Mouse (Mus musculus) intestine, embryonic 16.5 days (tissue): ENCODE data around the gene Tradd. TPM values are rescaled to one million over a fixed set of nuclear protein-coding genes. Genes with fewer than 3 reads are reported as not detected.
A peak's percentile ranks its signal among the peaks of the same experiment; 100 is the strongest.

Source experiments
- ATAC-seq: fragments of 200-750 bp; cut with Nextera tagmentation; 2 replicates; pipeline ENCODE4 v1.8.0; 2017; ENCODE audit warnings: moderate TSS enrichment, moderate library complexity
- H3K27ac ChIP-seq: fragments of 300-500 bp; sonication (generic); 2 replicates; pipeline ENCODE4 v1.5.1; 2014; ENCODE audit warnings: mild to moderate bottlenecking, low read length
- H3K27me3 ChIP-seq: fragments of 300-500 bp; sonication (generic); replicated peaks from 2 replicates; pipeline ENCODE4 v1.6.1; 2014; ENCODE audit warnings: low read length, control low read depth, mixed read lengths; ENCODE audit not compliant: control insufficient read depth, insufficient read depth
- H3K36me3 ChIP-seq: fragments of 300-500 bp; sonication (generic); 2 replicates; pipeline ENCODE4 v1.6.1; 2014; ENCODE audit warnings: low read length, control low read depth; ENCODE audit not compliant: control insufficient read depth, insufficient read depth
- H3K4me1 ChIP-seq: fragments of 300-500 bp; sonication (generic); 2 replicates; pipeline ENCODE4 v1.6.1; 2014; ENCODE audit warnings: low read length, control low read depth, mixed read lengths; ENCODE audit not compliant: control insufficient read depth, insufficient read depth
- H3K4me2 ChIP-seq: fragments of 300-500 bp; sonication (generic); 2 replicates; pipeline ENCODE4 v1.6.1; 2014; ENCODE audit warnings: low read depth, low read length, control low read depth
- H3K4me3 ChIP-seq: fragments of 300-500 bp; sonication (generic); 2 replicates; pipeline ENCODE4 v1.5.1; 2014; ENCODE audit warnings: mild to moderate bottlenecking, low read length
- H3K9ac ChIP-seq: fragments of 300-500 bp; sonication (generic); 2 replicates; pipeline ENCODE4 v1.6.1; 2014; ENCODE audit warnings: low read depth, low read length
- H3K9me3 ChIP-seq: fragments of 300-500 bp; sonication (generic); 2 replicates; pipeline ENCODE4 v1.6.1; 2016; ENCODE audit warnings: low read length, control low read depth; ENCODE audit not compliant: control insufficient read depth
- WGBS: fragments of 180-500 bp; shearing (Covaris S2); extraction: QIAGEN DNeasy Blood & Tissue Kit; methylation state at CpG from one replicate; pipeline ENCODE4 v1.1.7; 2014; 5-methylcytosine and 5-hydroxymethylcytosine counted together
- polyA plus RNA-seq: library from polyadenylated mRNA; unstranded; fragments of >200 nt; fragmentation: Nextera tagmentation; extraction: Ambion mirVana; gene quantifications from 2 replicates; pipeline ENCODE4 v1.2.1, GENCODE M21; 2015

Gene Tradd
- polyA plus RNA-seq, 1 experiment from 2014 or later, result 46.0 TPM

- Histone ChIP-seq H3K4me1 (peaks cover 21% of the 10 kb centered on the region), H3K9ac (peak overlapping the region; percentile 54), H3K9me3 (no peaks in the 10 kb centered on the region), H3K27ac (no peak overlapping the region), H3K27me3 (peaks cover 67% of the 10 kb centered on the region), H3K4me2 (peak overlapping the region; percentile 81), H3K36me3 (no peaks in the 10 kb centered on the region), H3K4me3 (peak overlapping the region; percentile 48)
- 5% methylated on average over 30 of the region's 30 CpGs for WGBS
- peak; percentile 54 for ATAC-seq
Observed at GRCm38 (mm10) chr8:105276292-105277120, 12.1 kb upstream of the Tradd start.

DNA sequence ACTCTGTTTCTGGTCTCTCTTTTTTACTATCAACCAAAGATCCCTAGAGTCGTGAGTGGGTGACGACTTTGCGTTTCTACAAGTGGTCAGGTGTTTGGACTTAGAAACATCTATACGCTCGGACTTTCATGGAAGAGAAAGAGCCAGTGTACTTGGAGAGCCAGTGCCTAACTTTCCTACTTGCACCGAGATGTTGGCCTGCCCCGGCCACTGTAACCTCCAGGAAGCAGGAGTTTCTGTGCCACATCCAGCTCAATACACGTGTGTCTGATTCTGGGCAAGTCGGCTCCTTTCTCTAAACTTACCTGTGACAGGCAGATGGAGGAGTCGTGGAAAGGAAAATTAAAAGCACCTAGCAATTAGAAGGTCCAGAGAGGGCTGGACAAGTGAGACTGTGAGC, 11.4 kb upstream of the Tradd start, which contains the start of gene Nol3:
TSS of gene Nol3 (plus strand) at position 301 of the 400 bp plus-strand sequence.
- peaks cover 21% of the 10 kb centered on the region for H3K4me1 ChIP-seq
- H3K36me3 ChIP-seq, result no peaks in the 10 kb centered on the region
- no peak within 1 kb of the TSS for H3K27ac ChIP-seq
- H3K9me3 ChIP-seq, result no peaks in the 10 kb centered on the region
- H3K4me2 ChIP-seq, result peak within 1 kb of the TSS; percentile 81
- H3K27me3 ChIP-seq, result peaks cover 74% of the 10 kb centered on the region
- ATAC-seq, result no peak
- WGBS, result 6% methylated on average over 10 of the region's 10 CpGs
- H3K4me3 ChIP-seq, result peak within 1 kb of the TSS; percentile 48
- H3K9ac ChIP-seq, result peak within 1 kb of the TSS; percentile 54

DNA sequence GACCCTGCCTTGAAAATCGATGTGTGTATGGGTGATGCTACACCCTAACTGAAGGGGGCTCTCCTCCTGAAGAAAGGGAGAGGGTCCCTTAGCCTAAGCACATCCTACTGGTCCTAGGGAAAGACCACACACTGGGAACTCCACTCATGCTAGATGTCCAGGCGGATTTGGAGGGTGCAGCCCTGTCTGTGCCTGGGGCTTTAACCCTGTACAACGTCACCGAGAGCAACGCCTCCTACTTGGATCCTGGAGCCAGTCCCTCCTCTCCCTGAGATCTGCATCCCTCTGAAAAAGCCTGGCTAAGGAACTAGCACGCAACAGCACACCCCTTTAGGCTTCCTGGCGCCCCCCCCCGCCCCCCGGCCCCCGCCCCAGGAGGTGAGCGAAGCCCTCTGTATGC, 11.0 kb upstream of the Tradd start:
- Histone ChIP-seq H3K27me3 (peaks cover 76% of the 10 kb centered on the region), H3K4me3 (no peak overlapping the region; the same call in 1 of the 2 replicates)
- 11% methylated on average over 11 of the region's 11 CpGs for WGBS

DNA sequence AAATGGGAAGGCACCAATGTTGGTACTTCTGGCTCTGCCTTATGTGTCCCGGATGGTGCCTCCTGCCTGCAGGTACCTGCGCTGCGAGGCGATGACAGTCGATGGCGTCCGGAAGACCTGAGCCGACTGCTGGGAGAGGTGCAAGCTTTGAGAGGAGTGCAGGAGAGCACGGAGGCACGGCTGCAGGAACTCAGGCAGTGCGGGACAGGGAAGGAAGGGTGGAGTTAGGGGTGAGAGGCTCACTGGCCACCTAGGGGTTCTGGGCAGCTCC, 6.4 kb upstream of the Tradd start:
- WGBS, result 4% methylated on average over 11 of the region's 11 CpGs
- no peaks in the 10 kb centered on the region for H3K36me3 ChIP-seq
- no peak overlapping the region for H3K9ac ChIP-seq
- H3K4me3 ChIP-seq, result no peak overlapping the region
- peaks cover 32% of the 10 kb centered on the region for H3K4me1 ChIP-seq
- H3K27ac ChIP-seq, result no peak overlapping the region
- no peak for ATAC-seq
- no peak overlapping the region for H3K4me2 ChIP-seq
- no peaks in the 10 kb centered on the region for H3K9me3 ChIP-seq
- peaks cover 77% of the 10 kb centered on the region for H3K27me3 ChIP-seq

More for the DNA sequence above, 11.0 kb upstream of the Tradd start:
- no peak for ATAC-seq
- Histone ChIP-seq H3K36me3 (no peaks in the 10 kb centered on the region), H3K4me1 (peaks cover 26% of the 10 kb centered on the region), H3K9me3 (no peaks in the 10 kb centered on the region), H3K4me2 (peak overlapping the region; percentile 81), H3K9ac (0 out of 2 replicates have a peak overlapping the region, but pooled peaks have one; percentile 54), H3K27ac (no peak overlapping the region)

DNA sequence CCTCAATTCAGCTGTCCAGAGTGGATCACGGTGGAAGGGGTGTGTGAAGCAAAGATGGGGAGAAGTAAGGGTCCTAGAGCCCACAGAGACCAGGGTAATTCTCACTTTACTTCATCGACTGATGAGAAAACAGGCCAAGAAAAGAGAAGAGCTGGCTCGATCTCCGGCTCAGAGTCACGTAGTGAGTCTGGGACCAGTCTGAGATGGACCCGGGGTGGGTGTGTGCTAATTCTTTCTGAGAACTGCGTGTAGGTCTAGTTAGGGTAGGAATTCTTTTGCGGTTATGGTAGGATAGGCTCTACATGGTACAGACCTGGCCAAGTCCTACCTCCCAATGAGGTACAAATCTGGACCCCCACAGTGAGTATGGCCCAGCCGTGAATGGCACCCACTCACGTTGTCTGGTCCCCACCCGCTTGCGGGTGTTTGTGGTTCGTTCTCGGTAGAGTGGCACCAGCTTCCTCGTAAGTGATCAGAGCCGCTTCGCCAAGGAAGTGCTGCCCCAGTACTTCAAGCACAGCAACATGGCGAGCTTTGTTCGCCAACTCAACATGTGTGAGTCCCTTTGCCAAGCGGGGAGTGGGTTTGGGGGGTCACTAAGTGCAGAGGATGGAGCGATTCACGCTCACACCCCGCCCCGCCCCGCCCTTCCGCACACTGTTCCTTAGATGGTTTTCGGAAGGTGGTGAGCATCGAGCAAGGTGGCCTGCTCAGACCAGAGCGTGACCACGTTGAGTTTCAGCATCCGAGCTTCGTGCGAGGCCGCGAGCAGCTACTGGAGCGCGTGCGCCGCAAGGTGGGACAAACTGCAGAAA, 5.9 kb upstream of the Tradd start:
- peak overlapping the region; percentile 64 for H3K9ac ChIP-seq
- H3K4me2 ChIP-seq, result peak overlapping the region; percentile 81
- H3K4me3 ChIP-seq, result peak overlapping the region; percentile 55
- no peaks in the 10 kb centered on the region for H3K9me3 ChIP-seq
- 6% methylated on average over 39 of the region's 39 CpGs for WGBS
- H3K4me1 ChIP-seq, result peaks cover 29% of the 10 kb centered on the region
- no peak for ATAC-seq
- no peak overlapping the region for H3K27ac ChIP-seq
- no peaks in the 10 kb centered on the region for H3K36me3 ChIP-seq
- H3K27me3 ChIP-seq, result peaks cover 73% of the 10 kb centered on the region

DNA sequence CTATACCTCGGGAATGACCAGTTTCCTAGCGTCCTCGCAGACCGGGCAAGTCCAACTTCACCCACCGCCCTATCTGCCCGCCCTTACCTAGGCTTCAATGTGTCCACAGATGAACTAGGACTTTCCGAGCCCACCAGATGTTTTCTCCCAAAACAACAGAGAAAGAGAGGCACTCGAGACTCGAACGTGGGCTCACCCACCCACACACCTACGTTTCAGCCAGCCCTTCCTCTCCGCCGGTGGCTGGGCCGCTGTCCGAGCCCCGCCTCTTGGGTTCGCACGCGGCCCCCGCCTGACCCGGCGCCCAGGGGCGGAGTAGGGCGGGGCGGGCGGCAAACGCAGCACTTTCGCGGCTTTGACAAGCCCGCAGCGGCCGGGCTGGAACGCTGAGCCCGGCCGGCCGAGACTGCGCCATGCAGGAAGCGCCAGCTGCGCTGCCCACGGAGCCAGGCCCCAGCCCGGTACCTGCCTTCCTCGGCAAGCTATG, 5.1 kb upstream of the Tradd start, which contains the start of gene Hsf4:
TSS of gene Hsf4 (plus strand) at position 341 of the 487 bp plus-strand sequence.
- peak within 1 kb of the TSS; percentile 55 for H3K4me3 ChIP-seq
- H3K27ac ChIP-seq, result no peak within 1 kb of the TSS
- H3K4me1 ChIP-seq, result peaks cover 33% of the 10 kb centered on the region
- H3K4me2 ChIP-seq, result peak within 1 kb of the TSS; percentile 81
- peak within 1 kb of the TSS; percentile 64 for H3K9ac ChIP-seq
- no peaks in the 10 kb centered on the region for H3K9me3 ChIP-seq
- H3K27me3 ChIP-seq, result peaks cover 68% of the 10 kb centered on the region
- under 1% methylated on average over 42 of the region's 42 CpGs for WGBS
- ATAC-seq, result peak; percentile 60
- H3K36me3 ChIP-seq, result no peaks in the 10 kb centered on the region

DNA sequence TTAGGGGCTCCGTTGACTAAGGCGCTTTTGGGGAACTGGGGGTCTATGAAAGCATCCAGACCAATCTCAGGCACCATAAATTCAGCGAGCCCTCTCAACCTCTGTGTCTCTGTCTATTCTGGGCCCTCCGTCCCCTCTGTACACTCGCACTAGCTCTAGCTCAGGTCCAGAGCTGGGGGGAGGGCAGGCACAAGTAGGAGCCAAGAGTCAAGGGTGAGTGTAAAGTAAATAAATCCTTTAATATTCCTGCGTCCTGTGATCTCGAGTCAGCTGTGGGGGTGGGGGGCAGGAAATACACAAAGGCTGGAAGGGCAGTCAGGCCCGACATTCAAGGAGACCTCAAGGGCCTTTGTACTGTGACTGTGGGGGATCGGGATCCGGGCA, 4.7 kb upstream of the Tradd start:
- H3K9ac ChIP-seq, result peak overlapping the region; percentile 64
- H3K4me1 ChIP-seq, result peaks cover 34% of the 10 kb centered on the region
- no peaks in the 10 kb centered on the region for H3K9me3 ChIP-seq
- peaks cover 64% of the 10 kb centered on the region for H3K27me3 ChIP-seq
- WGBS, result 7% methylated on average over 10 of the region's 10 CpGs
- 0 out of 2 replicates have a peak, but pooled peaks have one; percentile 3 for ATAC-seq
- no peak overlapping the region for H3K27ac ChIP-seq
- no peaks in the 10 kb centered on the region for H3K36me3 ChIP-seq
- H3K4me3 ChIP-seq, result peak overlapping the region; percentile 55
- peak overlapping the region; percentile 81 for H3K4me2 ChIP-seq

DNA sequence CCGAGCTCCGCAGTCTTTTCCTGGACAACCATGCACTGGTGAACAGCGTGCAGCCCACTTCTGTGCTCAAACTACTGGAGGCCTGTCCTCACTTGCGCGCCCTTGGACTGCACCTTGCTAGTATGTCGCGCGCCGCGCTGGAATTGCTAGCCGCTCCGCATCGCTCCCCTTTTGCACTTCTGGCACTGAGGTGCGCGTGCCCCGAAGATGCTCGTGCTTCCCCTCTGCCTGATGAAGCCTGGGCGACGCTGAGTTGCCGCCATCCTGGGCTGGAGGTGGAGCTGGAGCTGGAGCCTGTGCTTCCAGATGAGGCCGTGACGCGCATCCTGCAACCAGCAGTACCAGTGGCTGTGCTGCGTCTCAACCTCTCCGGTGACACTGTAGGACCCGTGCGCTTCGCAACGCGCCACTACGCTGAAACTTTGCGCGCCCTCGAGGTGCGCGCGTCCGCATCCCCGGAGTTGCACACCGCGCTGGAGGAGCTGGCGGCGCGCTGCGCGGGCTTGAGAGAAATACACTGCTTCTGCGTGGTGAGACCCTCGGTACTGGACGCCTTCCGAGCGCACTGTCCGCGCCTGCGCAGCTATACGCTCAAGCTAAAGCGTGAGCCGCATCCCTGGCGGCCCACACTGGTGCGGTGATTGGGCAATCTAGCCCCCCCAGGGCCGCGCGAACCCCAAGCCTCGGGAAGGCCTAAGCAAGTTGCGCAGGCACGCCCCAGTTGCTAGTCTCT, 4.1 kb upstream of the Tradd start:
- Histone ChIP-seq H3K27me3 (peaks cover 63% of the 10 kb centered on the region), H3K9ac (peak overlapping the region; percentile 64), H3K4me3 (peak overlapping the region; percentile 55), H3K36me3 (no peaks in the 10 kb centered on the region), H3K27ac (no peak overlapping the region), H3K9me3 (no peaks in the 10 kb centered on the region), H3K4me2 (peak overlapping the region; percentile 81), H3K4me1 (peaks cover 39% of the 10 kb centered on the region)
- peak; percentile 18 for ATAC-seq
- WGBS, result 5% methylated on average over 65 of the region's 65 CpGs

- ATAC-seq, result no peak
- H3K9me3 ChIP-seq, result no peaks in the 10 kb centered on the region
- H3K27me3 ChIP-seq, result peaks cover 52% of the 10 kb centered on the region
- 41% methylated on average over 13 of the region's 13 CpGs for WGBS
- H3K27ac ChIP-seq, result no peak overlapping the region
- no peaks in the 10 kb centered on the region; the same call in 1 of the 2 replicates for H3K36me3 ChIP-seq
- peaks cover 42% of the 10 kb centered on the region for H3K4me1 ChIP-seq
- no peak overlapping the region for H3K4me2 ChIP-seq
- no peak overlapping the region for H3K9ac ChIP-seq
- H3K4me3 ChIP-seq, result no peak overlapping the region
Observed at GRCm38 (mm10) chr8:105266775-105267174, 2.4 kb upstream of the Tradd start.
